Mouse (Mus musculus) midbrain, embryonic 10.5 days (tissue): ENCODE measurements around the gene Tekt3. TPM values are rescaled to one million over a fixed set of nuclear protein-coding genes. Genes with fewer than 3 reads are reported as not detected.

Experiments
- DNase-seq: peaks from one replicate; pipeline ENCODE4 v3.0.0-alpha.2; 2017; ENCODE audit warnings: low spot score
- H3K27ac ChIP-seq: fragments of 300-500 bp; sonication (generic); replicated peaks from 2 replicates; pipeline ENCODE4 v1.5.1; 2016; ENCODE audit warnings: mild to moderate bottlenecking
- H3K27me3 ChIP-seq: fragments of 300-500 bp; sonication (generic); 2 replicates; pipeline ENCODE4 v1.6.1; 2016; ENCODE audit warnings: low read depth, mild to moderate bottlenecking; ENCODE audit not compliant: poor library complexity, severe bottlenecking
- H3K36me3 ChIP-seq: fragments of 300-500 bp; sonication (generic); 2 replicates; pipeline ENCODE4 v1.6.1; 2016; ENCODE audit warnings: mild to moderate bottlenecking, moderate library complexity
- H3K4me1 ChIP-seq: fragments of 300-500 bp; sonication (generic); 2 replicates; pipeline ENCODE4 v1.6.1; 2016
- H3K4me3 ChIP-seq: fragments of 300-500 bp; sonication (generic); 2 replicates; pipeline ENCODE4 v1.5.1; 2016; ENCODE audit warnings: mild to moderate bottlenecking, moderate library complexity
- H3K9me3 ChIP-seq: fragments of 300-500 bp; sonication (generic); replicated peaks from 2 replicates; pipeline ENCODE4 v1.6.1; 2016; ENCODE audit warnings: mild to moderate bottlenecking
- WGBS: fragments of 180-500 bp; shearing (Covaris S2); methylation state at CpG from one replicate; pipeline ENCODE4 v1.1.7; 2016; 5-methylcytosine and 5-hydroxymethylcytosine counted together
- polyA plus RNA-seq: library from polyadenylated mRNA; unstranded; fragments of >200 nt; fragmentation: Nextera tagmentation; extraction: Ambion mirVana; gene quantifications from 2 replicates; pipeline ENCODE4 v1.2.1, GENCODE M21; 2016

Tekt3 gene
- polyA plus RNA-seq, 1 experiment from 2014 or later: not detected

GRCm38 (mm10) chr11:63116652-63117051 is 55.2 kb downstream of the Tekt3 start:
- DNase-seq: no peak
- H3K27me3 ChIP-seq: no peaks in the 10 kb centered on the region
- H3K4me3 ChIP-seq: no peak overlapping the region
- H3K27ac ChIP-seq: no peak overlapping the region
- no peaks in the 10 kb centered on the region for H3K9me3 ChIP-seq
- no peaks in the 10 kb centered on the region for H3K36me3 ChIP-seq
- WGBS: 88% methylated on average over 5 of the region's 5 CpGs
- peaks cover 2% of the 10 kb centered on the region; the same call in 1 of the 2 replicates for H3K4me1 ChIP-seq

GRCm38 (mm10) chr11:63117266-63117665 is 55.8 kb downstream of the Tekt3 start:
- Histone ChIP-seq H3K27me3 (no peaks in the 10 kb centered on the region), H3K27ac (no peak overlapping the region), H3K9me3 (no peaks in the 10 kb centered on the region), H3K4me1 (peaks cover 8% of the 10 kb centered on the region), H3K36me3 (no peaks in the 10 kb centered on the region), H3K4me3 (no peak overlapping the region)
- 78% methylated on average over 1 of the region's 1 CpGs for WGBS
- no peak for DNase-seq

GRCm38 (mm10) chr11:63119791-63120190 is 58.3 kb downstream of the Tekt3 start:
- Histone ChIP-seq H3K27ac (no peak overlapping the region), H3K36me3 (no peaks in the 10 kb centered on the region), H3K9me3 (no peaks in the 10 kb centered on the region), H3K4me3 (no peak overlapping the region), H3K4me1 (peaks cover 22% of the 10 kb centered on the region), H3K27me3 (no peaks in the 10 kb centered on the region)
- WGBS: 88% methylated on average over 7 of the region's 7 CpGs
- DNase-seq: no peak

- no peak overlapping the region for H3K27ac ChIP-seq
- peaks cover 22% of the 10 kb centered on the region for H3K4me1 ChIP-seq
- no peaks in the 10 kb centered on the region for H3K9me3 ChIP-seq
- no peak for DNase-seq
- WGBS: 74% methylated on average over 2 of the region's 2 CpGs
- H3K36me3 ChIP-seq: no peaks in the 10 kb centered on the region
- no peak overlapping the region for H3K4me3 ChIP-seq
- H3K27me3 ChIP-seq: no peaks in the 10 kb centered on the region; the same call in 1 of the 2 replicates
Observed at GRCm38 (mm10) chr11:63122249-63122648, 60.8 kb downstream of the Tekt3 start.

GRCm38 (mm10) chr11:63122776-63123350 is 61.4 kb downstream of the Tekt3 start:
- 69% methylated on average over 4 of the region's 4 CpGs for WGBS
- Histone ChIP-seq H3K4me1 (peaks cover 22% of the 10 kb centered on the region), H3K4me3 (no peak overlapping the region), H3K9me3 (no peaks in the 10 kb centered on the region), H3K27me3 (no peaks in the 10 kb centered on the region; the same call in 1 of the 2 replicates), H3K36me3 (no peaks in the 10 kb centered on the region), H3K27ac (no peak overlapping the region)
- DNase-seq: no peak

GRCm38 (mm10) chr11:63124316-63124715 is 62.9 kb downstream of the Tekt3 start:
- Histone ChIP-seq H3K4me1 (peaks cover 23% of the 10 kb centered on the region), H3K27ac (no peak overlapping the region), H3K4me3 (no peak overlapping the region), H3K27me3 (peaks cover 13% of the 10 kb centered on the region), H3K9me3 (no peaks in the 10 kb centered on the region), H3K36me3 (no peaks in the 10 kb centered on the region)
- WGBS: 7% methylated on average over 4 of the region's 4 CpGs
- peak; percentile 34 for DNase-seq

- no peak overlapping the region for H3K4me3 ChIP-seq
- no peaks in the 10 kb centered on the region for H3K9me3 ChIP-seq
- WGBS: 84% methylated on average over 5 of the region's 5 CpGs
- no peaks in the 10 kb centered on the region for H3K36me3 ChIP-seq
- DNase-seq: no peak
- peaks cover 30% of the 10 kb centered on the region for H3K4me1 ChIP-seq
- peaks cover 29% of the 10 kb centered on the region for H3K27me3 ChIP-seq
- H3K27ac ChIP-seq: no peak overlapping the region
Observed at GRCm38 (mm10) chr11:63125832-63126456, 64.5 kb downstream of the Tekt3 start.

GRCm38 (mm10) chr11:63126976-63127375 is 65.5 kb downstream of the Tekt3 start:
- Histone ChIP-seq H3K4me1 (peaks cover 35% of the 10 kb centered on the region), H3K27me3 (peaks cover 39% of the 10 kb centered on the region), H3K9me3 (no peaks in the 10 kb centered on the region), H3K36me3 (no peaks in the 10 kb centered on the region), H3K27ac (no peak overlapping the region), H3K4me3 (no peak overlapping the region)
- WGBS: 74% methylated on average over 8 of the region's 8 CpGs
- DNase-seq: no peak

GRCm38 (mm10) chr11:63127513-63127912 is 66.1 kb downstream of the Tekt3 start:
- Histone ChIP-seq H3K27ac (no peak overlapping the region), H3K9me3 (no peaks in the 10 kb centered on the region), H3K4me1 (peaks cover 36% of the 10 kb centered on the region), H3K4me3 (no peak overlapping the region), H3K27me3 (peaks cover 45% of the 10 kb centered on the region), H3K36me3 (no peaks in the 10 kb centered on the region)
- WGBS: 83% methylated on average over 4 of the region's 4 CpGs
- DNase-seq: no peak

GRCm38 (mm10) chr11:63128784-63129183 is 67.3 kb downstream of the Tekt3 start, which contains the start of gene Pmp22:
TSS of gene Pmp22 (plus strand) at chr11:63128982.
- H3K27ac ChIP-seq: no peak within 1 kb of the TSS
- peaks cover 41% of the 10 kb centered on the region for H3K4me1 ChIP-seq
- peaks cover 57% of the 10 kb centered on the region for H3K27me3 ChIP-seq
- no peak for DNase-seq
- no peaks in the 10 kb centered on the region for H3K9me3 ChIP-seq
- no peaks in the 10 kb centered on the region for H3K36me3 ChIP-seq
- H3K4me3 ChIP-seq: no peak within 1 kb of the TSS
- 77% methylated on average over 2 of the region's 2 CpGs for WGBS

- no peak overlapping the region for H3K27ac ChIP-seq
- DNase-seq: no peak
- H3K9me3 ChIP-seq: no peaks in the 10 kb centered on the region
- H3K36me3 ChIP-seq: no peaks in the 10 kb centered on the region
- H3K4me1 ChIP-seq: peaks cover 37% of the 10 kb centered on the region
- peaks cover 63% of the 10 kb centered on the region for H3K27me3 ChIP-seq
- 65% methylated on average over 9 of the region's 9 CpGs for WGBS
- no peak overlapping the region for H3K4me3 ChIP-seq
Observed at GRCm38 (mm10) chr11:63129375-63129774, 67.9 kb downstream of the Tekt3 start.

GRCm38 (mm10) chr11:63129840-63130239 is 68.4 kb downstream of the Tekt3 start:
- H3K9me3 ChIP-seq: no peaks in the 10 kb centered on the region
- H3K27me3 ChIP-seq: peaks cover 68% of the 10 kb centered on the region
- WGBS: 70% methylated on average over 12 of the region's 12 CpGs

GRCm38 (mm10) chr11:63130497-63130896 is 69.0 kb downstream of the Tekt3 start:
- DNase-seq: no peak
- 64% methylated on average over 8 of the region's 8 CpGs for WGBS
- Histone ChIP-seq H3K4me1 (peaks cover 42% of the 10 kb centered on the region), H3K27ac (no peak overlapping the region), H3K9me3 (no peaks in the 10 kb centered on the region), H3K36me3 (no peaks in the 10 kb centered on the region), H3K4me3 (no peak overlapping the region), H3K27me3 (peaks cover 74% of the 10 kb centered on the region)

More at GRCm38 (mm10) chr11:63129840-63130239, 68.4 kb downstream of the Tekt3 start:
- H3K4me3 ChIP-seq: no peak overlapping the region
- DNase-seq: no peak
- H3K27ac ChIP-seq: no peak overlapping the region
- H3K4me1 ChIP-seq: peaks cover 36% of the 10 kb centered on the region
- H3K36me3 ChIP-seq: no peaks in the 10 kb centered on the region
